In the genomic region with DNA sequence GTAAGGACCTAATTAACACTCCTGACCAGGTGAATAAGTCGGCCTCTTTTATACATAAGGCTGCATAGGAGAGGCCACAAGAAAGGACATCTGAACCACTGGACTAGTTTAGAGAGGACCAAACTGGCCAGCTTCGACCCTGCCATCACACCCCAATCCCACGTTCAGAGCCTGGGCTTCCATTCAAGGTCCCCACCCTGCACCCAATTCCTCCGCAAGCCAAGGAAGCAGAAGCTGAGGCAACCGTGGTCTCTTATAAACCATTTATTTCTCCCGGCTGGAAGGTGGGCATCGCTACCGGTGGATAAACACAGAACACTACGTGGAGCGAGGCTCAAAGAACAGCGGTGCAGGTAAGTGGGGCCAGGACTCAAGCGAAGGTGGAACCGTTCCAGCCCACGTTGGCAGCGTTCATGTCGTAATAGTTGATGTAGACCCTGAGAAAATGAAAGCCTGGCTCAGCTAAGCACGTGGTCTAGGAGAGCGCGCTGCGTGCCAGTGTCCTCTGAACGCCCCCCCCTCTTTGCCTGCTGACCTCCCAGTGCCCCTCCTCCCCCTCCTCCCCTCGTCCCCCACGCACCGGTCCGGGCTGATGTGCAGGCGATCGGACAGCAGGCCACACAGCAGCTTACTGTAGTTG, we compare ENCODE assay signal across 9 mouse cellular contexts. TPM values are rescaled to one million over a fixed set of nuclear protein-coding genes. Genes with fewer than 3 reads are reported as not detected.
DNase-seq lines count a peak whose midpoint lies in the region; ATAC-seq and TF ChIP-seq lines count a peak whose summit lies in the region.
"Had no signal": no experiment of that assay in that cellular context is flagged by ENCODE, and none has a peak within 500 bp of the region (broad histone marks: within the 10 kb centered on the region; RNA-seq: fewer than 3 reads in every experiment).

No protein-coding gene starts in this region.

- no peaks in the 10 kb centered on the region for H3K36me3 ChIP-seq in thymus, adult 2 months (ENCODE audit: control insufficient read depth, insufficient read depth, low read length)
- 0 out of 2 replicates have a peak, but pooled peaks cover 2% of the 10 kb centered on the region for H3K36me3 ChIP-seq in forebrain, embryonic 16.5 days (ENCODE audit: control insufficient read depth, insufficient read depth)
- peaks cover 5% of the 10 kb centered on the region; the same call in 1 of the 2 replicates for H3K36me3 ChIP-seq in kidney, postnatal 0 days (ENCODE audit: insufficient read depth, low read length)

- 5% methylated on average over 27 of the region's 27 CpGs for WGBS in thymus, adult 2 months
- WGBS in forebrain, embryonic 16.5 days, result 1% methylated on average over 27 of the region's 27 CpGs
- WGBS in kidney, postnatal 0 days, result 2% methylated on average over 27 of the region's 27 CpGs

- H3K4me1 ChIP-seq in thymus, adult 2 months (replicated peaks; ENCODE audit: control insufficient read depth, insufficient read depth, low read length), result peaks cover 10% of the 10 kb centered on the region
- H3K4me1 ChIP-seq in brown adipose tissue, adult 24 weeks (ENCODE audit: control insufficient read depth, insufficient read depth, insufficient read length, low read length), result no peaks in the 10 kb centered on the region
- H3K4me1 ChIP-seq in forebrain, embryonic 16.5 days (replicated peaks; ENCODE audit: control insufficient read depth, insufficient read depth, low read length), result peaks cover 23% of the 10 kb centered on the region
- peaks cover 11% of the 10 kb centered on the region; the same call in 1 of the 2 replicates for H3K4me1 ChIP-seq in kidney, postnatal 0 days (replicated peaks; ENCODE audit: insufficient read depth, low read length)

- TF ChIP-seq CTCF in thymus, adult 2 months (IDR thresholded peaks at IDR 0.05; ENCODE audit: borderline replicate concordance, control insufficient read depth, extremely low read depth, insufficient read depth, low read length, poor library complexity), result no peak
- TF ChIP-seq CTCF in kidney, postnatal 0 days (IDR thresholded peaks at IDR 0.05; ENCODE audit: low read depth), result no peak

- H3K9me3 ChIP-seq in forebrain, embryonic 16.5 days (ENCODE audit: control insufficient read depth, low read length), result no peaks in the 10 kb centered on the region
- H3K9me3 ChIP-seq in kidney, postnatal 0 days (replicated peaks; ENCODE audit: low read length), result no peaks in the 10 kb centered on the region

- ATAC-seq in forebrain, embryonic 16.5 days, result peak; percentile 67
- peak; percentile 71 for ATAC-seq in kidney, postnatal 0 days (replicated peaks; ENCODE audit: low FRiP score, low read depth)
- peak; percentile 43 for ATAC-seq in megakaryocyte progenitor cell, adult 5-6 weeks (replicated peaks; ENCODE audit: poor library complexity)

- H3K27me3 ChIP-seq in thymus, adult 2 months (ENCODE audit: control insufficient read depth, insufficient read depth, low read length), result no peaks in the 10 kb centered on the region
- no peaks in the 10 kb centered on the region for H3K27me3 ChIP-seq in forebrain, embryonic 16.5 days (replicated peaks; ENCODE audit: control insufficient read depth, insufficient read depth, low read length)
- H3K27me3 ChIP-seq in kidney, postnatal 0 days (ENCODE audit: insufficient read depth, low read length), result no peaks in the 10 kb centered on the region

- no peak for TF ChIP-seq POLR2A in thymus, adult 2 months (IDR thresholded peaks at IDR 0.05; ENCODE audit: control insufficient read depth, extremely low read depth, insufficient read depth, low read length, poor library complexity)

- H3K4me2 ChIP-seq in forebrain, embryonic 16.5 days (ENCODE audit: low read length), result peak overlapping the region; percentile 81
- peak overlapping the region; percentile 79 for H3K4me2 ChIP-seq in kidney, postnatal 0 days (ENCODE audit: low read length)

- peak overlapping the region; percentile 84 for H3K4me3 ChIP-seq in thymus, adult 2 months (ENCODE audit: control insufficient read depth, insufficient read depth, low read length)
- peak overlapping the region; percentile 72 for H3K4me3 ChIP-seq in brown adipose tissue, adult 24 weeks (ENCODE audit: insufficient read depth, low read depth, low read length)
- peak overlapping the region; percentile 85 for H3K4me3 ChIP-seq in forebrain, embryonic 16.5 days (replicated peaks; ENCODE audit: low read length)
- H3K4me3 ChIP-seq in kidney, postnatal 0 days (replicated peaks; ENCODE audit: low read depth, low read length), result peak overlapping the region; percentile 68

- H3K9ac ChIP-seq in forebrain, embryonic 16.5 days (replicated peaks; ENCODE audit: low read depth, low read length), result peak overlapping the region; percentile 92
- peak overlapping the region; percentile 77 for H3K9ac ChIP-seq in kidney, postnatal 0 days (ENCODE audit: low read depth, low read length)

- no peak overlapping the region for H3K27ac ChIP-seq in thymus, adult 2 months (ENCODE audit: control insufficient read depth, insufficient read depth, low read length)
- H3K27ac ChIP-seq in brown adipose tissue, adult 24 weeks (replicated peaks; ENCODE audit: low read depth, low read length), result no peak overlapping the region
- H3K27ac ChIP-seq in forebrain, embryonic 16.5 days (ENCODE audit: low read length), result peak overlapping the region; percentile 90
- peak overlapping the region; percentile 95 for H3K27ac ChIP-seq in kidney, postnatal 0 days

- DNase-seq in thymus, adult 2 months, result no peak
- DNase-seq in thymus, postnatal 25 days, result no peak
- DNase-seq in kidney, postnatal 0 days (ENCODE audit: low spot score), result peak; percentile 67
- DNase-seq in testis, postnatal 14 days (ENCODE audit: low spot score), result peak; percentile 46
- DNase-seq in gastrocnemius, adult 8-10 months (ENCODE audit: low spot score in 2 of 2), result no peak

RNA-seq across cellular contexts. Expression of a gene that starts 0.8 kb away (rescaled TPM):
- 1,833 and 2,007 TPM in 2 replicates for polyA plus RNA-seq in thymus, adult 2 months (2012; rRNA removed)
- 129 and 141 TPM in 2 replicates for polyA plus RNA-seq in brown adipose tissue, adult 24 weeks (2012; ENCODE audit: insufficient read depth, insufficient read length, missing spikeins)
- polyA plus RNA-seq in forebrain, embryonic 16.5 days (2015; fragmentation: Nextera tagmentation; extraction: Ambion mirVana), result 1,679 and 1,753 TPM in 2 replicates
- 1,473 and 1,501 TPM in 2 replicates for polyA plus RNA-seq in kidney, postnatal 0 days (2015; fragmentation: Nextera tagmentation; extraction: Ambion mirVana)
- 477 and 576 TPM in 2 replicates for total RNA-seq in megakaryocyte progenitor cell, adult 5-6 weeks (2015)
- 746 and 790 TPM in 2 replicates for total RNA-seq in megakaryocyte progenitor cell, adult 5-6 weeks (2017)
- total RNA-seq in gastrocnemius, adult 8-10 months (2022), result 100 to 1,000 TPM; 144 to 161 (median 157) TPM

RNA-seq across cellular contexts. Expression of a gene that starts 22.0 kb away (rescaled TPM):
- 174 and 216 TPM in 2 replicates for polyA plus RNA-seq in thymus, adult 2 months (2012; rRNA removed)
- polyA plus RNA-seq in brown adipose tissue, adult 24 weeks (2012; ENCODE audit: insufficient read depth, insufficient read length, missing spikeins), result 34.7 and 41.7 TPM in 2 replicates
- polyA plus RNA-seq in forebrain, embryonic 16.5 days (2015; fragmentation: Nextera tagmentation; extraction: Ambion mirVana), result 4.0 and 4.2 TPM in 2 replicates
- polyA plus RNA-seq in kidney, postnatal 0 days (2015; fragmentation: Nextera tagmentation; extraction: Ambion mirVana), result 125 and 129 TPM in 2 replicates
- total RNA-seq in megakaryocyte progenitor cell, adult 5-6 weeks (2015), result 23.8 and 24.1 TPM in 2 replicates
- total RNA-seq in megakaryocyte progenitor cell, adult 5-6 weeks (2017), result 14.2 and 21.6 TPM in 2 replicates
- 1 to 10 TPM; 2.7 to 6.5 (median 3.8) TPM for total RNA-seq in gastrocnemius, adult 8-10 months (2022)

RNA-seq across cellular contexts. Expression of a gene that starts 34.0 kb away (rescaled TPM):
- 11.6 and 19.0 TPM in 2 replicates for polyA plus RNA-seq in thymus, adult 2 months (2012; rRNA removed)
- polyA plus RNA-seq in brown adipose tissue, adult 24 weeks (2012; ENCODE audit: insufficient read depth, insufficient read length, missing spikeins), result not detected in 2 replicates
- polyA plus RNA-seq in forebrain, embryonic 16.5 days (2015; fragmentation: Nextera tagmentation; extraction: Ambion mirVana), result 2.0 and 3.3 TPM in 2 replicates
- polyA plus RNA-seq in kidney, postnatal 0 days (2015; fragmentation: Nextera tagmentation; extraction: Ambion mirVana), result 2.8 and 3.3 TPM in 2 replicates
- total RNA-seq in megakaryocyte progenitor cell, adult 5-6 weeks (2015), result 0.54 and 0.64 TPM in 2 replicates
- total RNA-seq in megakaryocyte progenitor cell, adult 5-6 weeks (2017), result 0.95 and 2.2 TPM in 2 replicates
- 1 to 10 TPM in 1 of 4 experiments, not detected in 3; 1.1 TPM for total RNA-seq in gastrocnemius, adult 8-10 months (2022)

RNA-seq across cellular contexts. Expression of a gene that starts 36.9 kb away (rescaled TPM):
- 0.19 and 0.26 TPM in 2 replicates for polyA plus RNA-seq in thymus, adult 2 months (2012; rRNA removed)
- not detected in 2 replicates for polyA plus RNA-seq in brown adipose tissue, adult 24 weeks (2012; ENCODE audit: insufficient read depth, insufficient read length, missing spikeins)
- polyA plus RNA-seq in forebrain, embryonic 16.5 days (2015; fragmentation: Nextera tagmentation; extraction: Ambion mirVana), result not detected in 2 replicates
- not detected in 2 replicates for polyA plus RNA-seq in kidney, postnatal 0 days (2015; fragmentation: Nextera tagmentation; extraction: Ambion mirVana)
- total RNA-seq in megakaryocyte progenitor cell, adult 5-6 weeks (2015), result not detected in 2 replicates
- total RNA-seq in megakaryocyte progenitor cell, adult 5-6 weeks (2017), result not detected in 2 replicates
- total RNA-seq in gastrocnemius, adult 8-10 months (2022), result not detected
- total RNA-seq: layer of hippocampus, adult 18-20 months had no signal

Comparison
In these comparisons a context has a peak if more than half of its experiments do, and no peak if none do; other contexts are left out.
1. DNase-seq: peak in kidney, postnatal 0 days (single experiment) and testis, postnatal 14 days (single experiment); none in thymus, adult 2 months (single experiment), thymus, postnatal 25 days (single experiment) and gastrocnemius, adult 8-10 months (0 of 2).
2. H3K27ac ChIP-seq: peak in forebrain, embryonic 16.5 days (single experiment) and kidney, postnatal 0 days (single experiment); none in thymus, adult 2 months (single experiment) and brown adipose tissue, adult 24 weeks (single experiment).
3. RNA of a gene that starts 0.8 kb away (polyA plus RNA-seq): 1,833 to 2,007 TPM in thymus, adult 2 months, 1,679 to 1,753 TPM in forebrain, embryonic 16.5 days and 1,473 to 1,501 TPM in kidney, postnatal 0 days; 129 to 141 TPM in brown adipose tissue, adult 24 weeks; every median in the first group is over 10 times any median in the second.
4. Peak in every context shown above with its lines, with median percentiles within 50 percentile points of each other: H3K4me3 ChIP-seq and ATAC-seq.